5 mouse cellular contexts compared by ENCODE assay signal in genomic region chr10:93153404-93153803, GRCm38 (mm10). TPM values are rescaled to one million over a fixed set of nuclear protein-coding genes. Genes with fewer than 3 reads are reported as not detected.
DNase-seq lines count a peak whose midpoint lies in the region; ATAC-seq and TF ChIP-seq lines count a peak whose summit lies in the region.
"Not testable (repeated sequence)": the region's sequence is repeated elsewhere in the genome, so short reads cannot be mapped to it uniquely, and the experiment has no call there.

No protein-coding gene starts in this region.

- H3K79me2 ChIP-seq in MEL (ENCODE audit: control insufficient read depth, insufficient read depth, low read length, poor library complexity): not testable (repeated sequence)

- not testable (repeated sequence) for DNase-seq in MEL (ENCODE audit: low read depth, low spot score)
- DNase-seq in heart, adult 11 months: peak; percentile 79

- not testable (repeated sequence) for TF ChIP-seq CTCF in MEL (IDR thresholded peaks at IDR 0.05 in 2 of 3, conservative IDR thresholded peaks at IDR 0.05 in 1 of 3; ENCODE audit: control insufficient read depth in 1 of 3, insufficient read depth in 1 of 3, low read depth in 2 of 3, low read length in 3 of 3, poor library complexity in 1 of 3, severe bottlenecking in 1 of 3)

- not testable (repeated sequence) for H3K4me2 ChIP-seq in liver, embryonic 15.5 days

- not testable (repeated sequence) for H3K36me3 ChIP-seq in MEL (ENCODE audit: control insufficient read depth in 1 of 2, insufficient read depth in 2 of 2, low read length in 2 of 2); liver, embryonic 15.5 days (replicated peaks)

- not testable (repeated sequence) for H3K9ac ChIP-seq in MEL (ENCODE audit: control insufficient read depth, low read depth, low read length, poor library complexity, severe bottlenecking); liver, embryonic 15.5 days

- not testable (repeated sequence) for H3K9me3 ChIP-seq in MEL (replicated peaks; ENCODE audit: insufficient read depth, low read length); liver, embryonic 15.5 days (replicated peaks)

- WGBS in liver, embryonic 15.5 days (ENCODE audit: insufficient replicate concordance): 81% methylated on average over 2 of the region's 2 CpGs

- not testable (repeated sequence) for H3K27ac ChIP-seq in MEL (ENCODE audit: control insufficient read depth, low read depth, low read length)
- peak overlapping the region; percentile 24; the same call in 1 of the 2 replicates for H3K27ac ChIP-seq in liver, embryonic 15.5 days (replicated peaks)

- TF ChIP-seq POLR2A in MEL (IDR thresholded peaks at IDR 0.05; ENCODE audit: control insufficient read depth in 1 of 2, insufficient read depth in 1 of 2, low read depth in 1 of 2, low read length in 2 of 2, poor library complexity in 1 of 2): not testable (repeated sequence)

- ATAC-seq in CD4-positive, CD25-positive, alpha-beta regulatory T cell, adult 4 months: peak; percentile 51
- ATAC-seq in inflammation-experienced regulatory T-cells, adult 6 months: peak; percentile 60
- not testable (repeated sequence) for ATAC-seq in liver, embryonic 15.5 days (ENCODE audit: insufficient read depth)

- not testable (repeated sequence) for TF ChIP-seq EP300 in MEL (IDR thresholded peaks at IDR 0.05; ENCODE audit: low read depth in 1 of 2, low read length in 2 of 2)

- not testable (repeated sequence) for H3K27me3 ChIP-seq in MEL (ENCODE audit: control insufficient read depth in 1 of 2, insufficient read depth in 2 of 2, low read length in 2 of 2); liver, embryonic 15.5 days

- not testable (repeated sequence) for H3K4me3 ChIP-seq in MEL (ENCODE audit: control insufficient read depth in 1 of 2, insufficient read depth in 1 of 2, low read depth in 2 of 2, low read length in 2 of 2); liver, embryonic 15.5 days (replicated peaks)

- TF ChIP-seq RAD21 in MEL (IDR thresholded peaks at IDR 0.05; ENCODE audit: low read depth, low read length): not testable (repeated sequence)

- H3K4me1 ChIP-seq in MEL (ENCODE audit: control insufficient read depth in 1 of 2, insufficient read depth in 2 of 2, low read length in 2 of 2): not testable (repeated sequence)
- H3K4me1 ChIP-seq in liver, embryonic 15.5 days (replicated peaks): peaks cover 18% of the 10 kb centered on the region

TF ChIP-seq in MEL, 35 proteins besides CTCF, POLR2A, EP300 and RAD21:
- peak; percentile 70 for TF ChIP-seq ETS1 (IDR thresholded peaks at IDR 0.05; ENCODE audit: low read depth, low read length)

RNA-seq across cellular contexts. Expression of gene Cdk17, which starts 7.3 kb away (rescaled TPM):
- 10 to 100 TPM; 42.2 to 62.3 TPM for polyA plus RNA-seq in CD4-positive, CD25-positive, alpha-beta regulatory T cell, adult 4 months (2017; shearing (Covaris generic))
- 25.6 and 28.9 TPM in 2 replicates for total RNA-seq in MEL (2012; rRNA removed)
- 100 to 1,000 TPM in 1 of 2 experiments, 10 to 100 TPM in 1; 32.9 to 155 TPM for polyA plus RNA-seq in MEL (2012; ENCODE audit: insufficient read depth in 1 of 2, insufficient read length in 2 of 2, low read depth in 1 of 2, low replicate concordance in 2 of 2, missing spikeins in 1 of 2)
- 10 to 100 TPM; 40.0 to 51.5 (median 43.0) TPM for polyA plus RNA-seq in inflammation-experienced regulatory T-cells, adult 6 months (2017; shearing (Covaris generic))
- 10.1 and 11.0 TPM in 2 replicates for polyA plus RNA-seq in liver, embryonic 15.5 days (2015; fragmentation: Nextera tagmentation; extraction: Ambion mirVana)
